Mouse (Mus musculus): ENCODE data around the gene Grin2b.

The Grin2b gene

GRCm38 (mm10) chr6:136173191-136173896 lies at the start of gene Grin2b:
TSS of gene Grin2b (minus strand) at chr6:136173511.
- in situ Hi-C loops (cut with MboI, MseI) = no loop called here

DNA sequence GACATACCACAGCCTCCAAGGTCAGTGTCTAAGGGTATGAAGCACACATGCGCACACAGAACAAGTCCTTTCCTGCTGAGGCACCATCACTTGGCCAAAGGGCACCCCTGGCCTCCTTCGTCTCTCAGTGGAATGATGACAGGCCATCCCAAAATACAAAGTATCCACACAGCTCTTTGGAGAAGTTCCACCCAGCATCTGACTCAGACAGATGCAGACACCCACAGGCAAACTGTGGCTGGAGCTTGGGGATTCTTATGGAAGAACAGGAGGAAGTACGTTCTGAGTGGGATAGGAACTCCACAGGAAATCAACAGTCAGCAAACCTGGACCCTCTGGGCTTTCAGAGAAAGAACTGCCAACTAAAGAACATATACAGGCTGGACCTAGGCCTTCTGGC lies 48.6 kb upstream of the Grin2b start:
- in situ Hi-C loops (cut with MboI, MseI) = no loop called here

GRCm38 (mm10) chr6:136210442-136210841 lies 37.1 kb upstream of the Grin2b start:
- in situ Hi-C loops (cut with MboI, MseI) = no loop called here

DNA sequence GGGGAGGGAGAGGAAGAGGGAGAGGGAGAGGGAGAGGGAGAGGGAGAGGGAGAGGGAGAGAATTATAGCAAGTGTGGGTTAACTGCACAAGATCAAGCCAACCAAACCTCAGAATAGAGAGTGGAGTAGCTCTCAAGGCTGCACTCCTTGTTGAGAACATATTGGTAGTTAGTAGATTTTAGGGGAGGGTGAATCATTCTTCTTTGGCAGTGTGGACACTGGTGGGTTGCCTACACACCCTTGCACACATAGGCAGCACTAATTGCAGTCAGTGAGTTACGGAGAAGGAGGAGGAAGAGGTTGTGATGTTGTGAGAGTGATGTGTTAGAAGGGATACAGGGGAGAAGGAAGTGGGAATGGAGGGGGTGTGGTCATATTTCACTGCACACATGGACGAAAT lies 26.5 kb upstream of the Grin2b start:
- in situ Hi-C loops (cut with MboI, MseI) = no loop called here

- in situ Hi-C loops (cut with MboI, MseI) = no loop called here
Observed at GRCm38 (mm10) chr6:136194616-136195015, 21.3 kb upstream of the Grin2b start.

GRCm38 (mm10) chr6:136178066-136178465 lies 4.8 kb upstream of the Grin2b start:
- in situ Hi-C loops (cut with MboI, MseI) = no loop called here

DNA sequence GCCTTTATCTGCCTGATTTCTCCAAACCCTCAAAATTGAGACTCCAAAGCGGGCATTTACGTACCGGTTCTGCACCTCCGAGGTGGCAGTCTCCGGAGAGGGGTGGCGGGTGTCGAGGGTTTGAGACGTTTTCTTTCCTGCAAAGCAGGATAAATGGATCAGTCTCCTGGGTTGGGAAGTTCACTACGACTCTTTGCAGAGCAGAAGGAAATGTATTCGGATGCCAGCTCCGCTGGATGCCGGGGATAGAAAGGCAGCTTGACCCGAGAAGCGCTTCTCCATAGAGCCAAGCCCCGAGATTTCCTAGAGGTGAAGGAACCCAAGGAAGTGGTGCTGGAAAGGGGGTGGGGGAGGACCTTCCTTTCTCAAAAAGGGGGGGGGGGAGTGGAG lies 515 bp downstream of the Grin2b start:
- in situ Hi-C loops (cut with MboI, MseI) = no loop called here

DNA sequence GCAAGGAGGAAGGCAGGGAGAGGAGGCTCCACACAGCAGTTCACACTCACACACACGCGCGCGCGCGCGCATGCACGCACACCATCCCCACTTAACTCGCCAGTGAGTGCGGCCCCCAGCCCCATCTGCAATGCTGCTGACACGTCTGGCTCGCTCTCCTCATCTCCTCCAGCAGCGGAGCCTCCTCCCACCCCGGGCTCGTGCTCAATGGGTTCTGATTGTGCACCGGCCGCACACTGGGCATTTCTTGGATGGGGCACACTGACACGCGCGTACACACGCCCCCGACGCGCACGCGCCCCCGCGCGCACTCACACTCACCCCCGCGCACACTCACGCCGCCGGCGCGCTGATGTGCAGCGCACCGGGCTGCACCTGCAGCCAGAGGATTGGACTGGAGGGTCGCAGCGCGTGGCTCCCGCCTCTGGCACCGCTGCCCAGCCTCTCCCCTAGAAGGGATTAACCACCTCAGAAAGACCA lies 1.1 kb downstream of the Grin2b start:
- in situ Hi-C loops (cut with MboI, MseI) = no loop called here

DNA sequence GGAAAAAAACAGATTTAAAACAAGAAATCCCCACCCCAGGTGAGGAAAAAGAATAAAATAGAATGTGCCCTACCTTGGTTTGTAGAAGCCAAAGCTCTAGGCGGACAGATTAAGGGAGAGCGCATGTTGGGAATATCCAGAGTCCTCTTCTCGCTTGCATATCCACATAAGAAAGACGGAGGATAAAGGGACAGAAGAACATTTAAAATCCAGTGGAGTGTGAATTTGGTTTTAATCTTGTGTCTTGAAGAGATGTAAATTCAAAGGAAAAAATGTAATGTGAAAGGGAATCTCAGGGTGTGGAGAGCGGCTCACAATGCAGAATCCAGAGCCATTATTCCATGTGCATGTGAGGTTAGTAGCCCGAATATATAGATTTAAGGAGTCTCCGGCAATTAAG lies 2.0 kb downstream of the Grin2b start:
- in situ Hi-C loops (cut with MboI, MseI) = no loop called here

GRCm38 (mm10) chr6:136170381-136170780 lies 2.9 kb downstream of the Grin2b start:
- in situ Hi-C loops (cut with MboI, MseI) = no loop called here

DNA sequence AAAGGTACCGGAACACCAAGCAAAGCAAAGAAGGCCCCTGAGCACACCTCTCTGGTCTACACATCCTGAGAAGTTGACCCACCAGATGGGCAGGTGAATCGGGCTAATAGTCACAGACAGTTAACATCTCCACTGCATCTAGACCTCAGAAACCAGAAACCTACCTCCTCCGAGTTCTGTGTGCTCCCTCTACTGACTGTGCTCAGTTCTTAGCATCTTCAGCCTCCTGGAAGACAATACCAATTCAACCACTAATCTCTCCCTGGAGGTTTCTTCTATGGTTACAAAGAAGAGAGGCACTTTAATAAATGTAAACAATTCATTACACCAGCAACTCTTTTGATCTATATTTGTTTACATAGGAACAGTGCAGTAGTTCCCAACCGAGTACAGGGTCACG lies 6.0 kb downstream of the Grin2b start:
- in situ Hi-C loops (cut with MboI, MseI) = no loop called here

- in situ Hi-C loops (cut with MboI, MseI) = no loop called here
Observed at GRCm38 (mm10) chr6:136165443-136166077, 7.8 kb downstream of the Grin2b start.

GRCm38 (mm10) chr6:136162090-136162489 lies 11.2 kb downstream of the Grin2b start:
- in situ Hi-C loops (cut with MboI, MseI) = no loop called here

GRCm38 (mm10) chr6:136153444-136153843 lies 19.9 kb downstream of the Grin2b start:
- in situ Hi-C loops (cut with MboI, MseI) = no loop called here

DNA sequence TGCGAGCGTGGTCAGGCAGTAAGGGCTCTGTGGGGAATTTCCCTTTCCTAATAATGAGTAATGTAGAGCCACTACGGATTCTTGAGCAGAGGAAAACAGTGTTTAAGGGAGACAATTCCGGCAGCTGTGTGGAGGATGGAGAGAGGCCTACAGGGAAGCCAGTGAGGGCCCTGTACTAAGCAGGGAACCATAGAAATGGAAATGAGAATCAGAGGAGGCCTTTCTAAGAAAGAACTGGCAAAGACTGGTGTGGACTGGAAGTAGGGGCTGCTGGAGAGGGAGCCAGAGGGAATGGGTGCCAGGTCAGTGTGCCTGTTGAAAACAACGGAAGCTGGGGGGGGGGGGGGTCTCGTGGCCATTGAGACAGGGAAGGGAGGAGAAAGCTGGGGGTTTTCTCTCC lies 23.2 kb downstream of the Grin2b start:
- in situ Hi-C loops (cut with MboI, MseI) = no loop called here

DNA sequence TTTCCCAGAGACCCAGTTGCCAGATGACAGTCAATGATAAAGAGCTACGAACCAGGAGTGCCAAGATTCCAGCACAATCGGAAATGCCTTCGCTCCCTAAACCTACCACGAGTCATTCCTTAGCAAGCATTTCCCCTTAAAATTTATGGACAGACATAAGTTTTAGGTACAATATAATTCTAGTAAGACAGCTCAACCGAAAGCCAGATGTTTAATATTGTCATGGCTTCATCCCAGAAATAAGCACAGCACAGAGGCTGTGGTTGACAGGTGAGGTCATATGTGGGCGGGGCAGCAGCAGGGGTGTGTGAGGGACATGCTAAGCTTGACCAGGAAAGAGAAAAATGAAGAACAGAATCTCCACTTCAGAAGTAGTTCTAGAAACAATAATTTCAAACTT lies 33.3 kb downstream of the Grin2b start:
- in situ Hi-C loops (cut with MboI, MseI) = loop anchor here (5.0 kb wide), 1 partner anchor 102 kb away; no protein-coding TSS in a partner anchor

DNA sequence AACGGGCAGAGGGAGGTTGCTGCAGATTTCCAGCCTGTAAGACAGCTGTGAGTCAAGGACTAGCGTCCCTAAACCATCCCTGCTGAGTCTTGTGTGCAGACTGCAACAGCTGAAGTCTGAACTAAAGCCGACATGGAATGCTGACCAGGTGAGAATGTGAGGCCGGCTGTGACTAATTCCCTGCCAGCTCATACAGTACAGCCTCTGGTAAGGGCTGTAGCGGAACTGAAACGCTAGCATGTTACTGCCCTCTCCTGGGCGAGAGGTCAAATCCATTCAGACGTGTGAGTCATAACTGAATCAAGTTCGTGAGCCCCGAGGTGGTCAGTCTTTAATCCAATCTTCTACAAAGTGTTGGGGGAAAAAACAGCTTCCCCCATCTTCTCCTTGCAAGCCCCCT lies 42.9 kb downstream of the Grin2b start:
- in situ Hi-C loops (cut with MboI, MseI) = no loop called here

DNA sequence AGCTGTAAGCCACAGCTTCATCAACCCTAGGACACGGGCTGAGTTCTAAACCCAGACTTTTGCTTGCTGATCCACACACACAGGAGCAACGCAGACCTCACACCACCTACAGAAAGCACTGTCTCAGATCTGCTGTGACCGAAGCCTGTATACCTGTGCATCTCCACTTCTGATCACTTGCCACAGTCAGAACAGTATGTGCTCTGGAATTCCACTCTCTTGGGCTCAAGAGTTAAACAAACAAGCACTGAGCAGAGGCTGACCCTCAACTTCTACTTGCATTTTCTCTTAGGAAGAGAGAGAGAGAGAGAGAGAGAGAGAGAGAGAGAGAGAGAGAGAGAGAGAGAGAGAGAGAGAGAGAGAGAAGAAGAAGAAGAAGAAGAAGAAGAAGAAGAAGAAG lies 50.7 kb downstream of the Grin2b start:
- in situ Hi-C loops (cut with MboI, MseI) = no loop called here

DNA sequence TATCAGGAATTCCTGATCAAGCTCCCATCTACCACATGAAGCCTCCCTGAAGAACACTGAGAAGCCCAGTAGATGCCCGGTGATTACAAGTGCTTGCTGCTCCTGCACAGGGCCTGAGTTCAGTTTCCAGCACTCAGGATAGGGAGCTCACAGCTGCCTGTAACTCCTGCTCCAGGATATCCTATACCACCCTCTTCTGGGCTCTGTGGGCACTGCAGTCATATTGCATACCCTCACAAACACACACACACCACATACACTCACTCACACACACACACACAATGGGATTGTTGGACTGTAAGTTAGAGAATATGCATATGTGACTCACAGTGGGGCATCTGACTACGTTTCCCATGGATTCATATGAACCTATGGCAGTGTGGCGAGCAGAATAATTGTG lies 55.9 kb downstream of the Grin2b start:
- in situ Hi-C loops (cut with MboI, MseI) = no loop called here

GRCm38 (mm10) chr6:136113639-136114410 lies 59.5 kb downstream of the Grin2b start:
- in situ Hi-C loops (cut with MboI, MseI) = no loop called here

- in situ Hi-C loops (cut with MboI, MseI) = no loop called here
Observed at GRCm38 (mm10) chr6:136109172-136109571, 64.1 kb downstream of the Grin2b start.

- in situ Hi-C loops (cut with MboI, MseI) = no loop called here
Observed at GRCm38 (mm10) chr6:136108466-136108865, 64.8 kb downstream of the Grin2b start.

DNA sequence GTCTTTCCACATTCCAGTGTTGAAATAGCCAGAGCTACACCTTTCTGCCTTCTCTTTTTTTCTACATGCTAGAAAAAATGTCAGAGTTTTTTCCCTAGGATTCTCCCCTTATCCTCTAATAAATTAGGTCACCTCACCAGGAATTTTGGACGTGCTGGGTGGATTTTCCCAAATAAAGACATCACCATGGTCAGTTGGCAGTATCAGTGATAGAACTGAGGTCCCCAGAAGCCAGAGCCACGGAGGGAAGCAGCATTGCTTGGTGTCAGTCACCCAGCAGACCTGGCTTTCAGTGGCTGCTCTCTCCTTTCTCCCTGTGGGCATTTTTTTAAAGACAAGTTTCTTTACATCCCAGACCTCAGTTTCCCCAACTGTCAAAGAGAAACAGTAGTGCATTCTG lies 68.1 kb downstream of the Grin2b start:
- in situ Hi-C loops (cut with MboI, MseI) = no loop called here

Data from T-helper 1 cell (primary cell).